Mouse (Mus musculus) thymus, adult 2 months (tissue): ENCODE data around the gene Alg1. TPM values are rescaled to one million over a fixed set of nuclear protein-coding genes. Genes with fewer than 3 reads are reported as not detected.

Source experiments
- DNase-seq: peaks from one replicate; pipeline ENCODE4 v3.0.0; 2021
- H3K27ac ChIP-seq: fragments of 200-500 bp; 2 replicates; pipeline ENCODE4 v1.5.1; 2012; ENCODE audit warnings: low read length, control low read depth; ENCODE audit not compliant: control insufficient read depth, insufficient read depth
- H3K27me3 ChIP-seq: fragments of 200-500 bp; 2 replicates; pipeline ENCODE4 v1.6.1; 2012; ENCODE audit warnings: mild to moderate bottlenecking, low read length, moderate library complexity, mixed read lengths; ENCODE audit not compliant: control insufficient read depth, insufficient read depth
- H3K36me3 ChIP-seq: fragments of 200-500 bp; 2 replicates; pipeline ENCODE4 v1.6.1; 2012; ENCODE audit warnings: mild to moderate bottlenecking, low read length, moderate library complexity; ENCODE audit not compliant: control insufficient read depth, insufficient read depth
- H3K4me1 ChIP-seq: fragments of 200-500 bp; replicated peaks from 2 replicates; pipeline ENCODE4 v1.6.1; 2012; ENCODE audit warnings: low read length; ENCODE audit not compliant: control insufficient read depth, insufficient read depth
- H3K4me3 ChIP-seq: fragments of 200-500 bp; 2 replicates; pipeline ENCODE4 v1.5.1; 2012; ENCODE audit warnings: mild to moderate bottlenecking, low read length, control low read depth, moderate library complexity; ENCODE audit not compliant: control insufficient read depth, insufficient read depth
- CTCF ChIP-seq: fragments of 200-500 bp; IDR thresholded peaks from 2 replicates; pipeline ENCODE4 v1.5.1; 2012; ENCODE audit warnings: mild to moderate bottlenecking, control low read depth, low read length, moderate library complexity, borderline replicate concordance; ENCODE audit not compliant: control insufficient read depth, poor library complexity, insufficient read depth; ENCODE audit errors: extremely low read depth
- POLR2A ChIP-seq: fragments of 200-500 bp; IDR thresholded peaks from 2 replicates; pipeline ENCODE4 v1.6.1; 2012; ENCODE audit warnings: mild to moderate bottlenecking, low read length, control low read depth, moderate library complexity; ENCODE audit not compliant: control insufficient read depth, poor library complexity, insufficient read depth; ENCODE audit errors: extremely low read depth
- WGBS: fragments of 180-500 bp; shearing (Covaris S2); methylation state at CpG from one replicate; pipeline ENCODE4 v1.1.7; 2018; 5-methylcytosine and 5-hydroxymethylcytosine counted together
- polyA plus RNA-seq: library from polyadenylated mRNA; depleted of rRNA; stranded (reverse); fragments of >200 nt; gene quantifications from 2 replicates; pipeline ENCODE4 v1.2.3, GENCODE M21; 2012

Alg1 gene
- polyA plus RNA-seq, 1 experiment, result 71.7 TPM

GRCm38 (mm10) chr16:5254346-5255025 lies 21.1 kb downstream of the Alg1 start:
- 2% methylated on average over 15 of the region's 15 CpGs for WGBS
- peak; percentile 88 for DNase-seq
- no peaks in the 10 kb centered on the region for H3K36me3 ChIP-seq
- H3K4me3 ChIP-seq, result peak overlapping the region; percentile 32
- TF ChIP-seq POLR2A (no peak), CTCF (peak; percentile 98)
- H3K27ac ChIP-seq, result peak overlapping the region; percentile 6; the same call in 1 of the 2 replicates
- H3K4me1 ChIP-seq, result peaks cover 9% of the 10 kb centered on the region
- H3K27me3 ChIP-seq, result no peaks in the 10 kb centered on the region

DNA sequence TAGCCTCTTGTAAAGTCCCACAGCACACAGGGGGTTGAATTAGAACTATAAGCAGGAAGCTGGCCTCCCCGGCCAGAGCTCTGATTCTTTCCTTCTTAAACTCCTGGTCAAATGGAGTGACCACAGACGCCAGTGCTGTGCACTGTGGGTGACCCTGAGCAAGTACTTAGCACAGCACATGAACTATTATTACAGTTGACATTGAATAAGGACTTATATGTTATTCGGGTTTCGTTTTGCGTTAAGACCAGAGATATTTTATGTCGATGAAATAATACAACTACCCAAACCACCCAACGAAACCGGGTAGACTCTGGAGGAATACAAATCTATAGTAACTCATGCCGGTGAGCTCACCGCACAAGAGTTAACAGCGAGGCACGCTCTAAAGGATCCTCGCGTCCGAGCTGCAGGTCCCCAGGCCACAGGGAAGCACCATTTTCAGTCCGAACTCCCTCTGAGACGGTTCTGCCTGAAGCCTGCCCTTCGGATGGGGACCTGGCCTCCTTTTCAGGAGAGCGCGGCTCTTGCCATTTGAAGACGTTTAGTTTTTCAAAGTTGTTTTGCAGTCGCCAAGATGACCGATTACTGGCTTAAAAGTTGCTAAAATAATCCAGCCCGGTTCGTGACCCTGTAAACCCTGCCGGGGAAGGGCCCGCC lies 21.8 kb downstream of the Alg1 start:
- Histone ChIP-seq H3K27ac (peak overlapping the region; percentile 10; the same call in 1 of the 2 replicates), H3K4me1 (peaks cover 9% of the 10 kb centered on the region), H3K4me3 (peak overlapping the region; percentile 51), H3K27me3 (no peaks in the 10 kb centered on the region), H3K36me3 (no peaks in the 10 kb centered on the region)
- whole genome bisulfite sequencing, result under 1% methylated on average over 27 of the region's 27 CpGs
- no peak for TF ChIP-seq CTCF
- TF ChIP-seq POLR2A, result no peak
- DNase-seq, result peak; percentile 30

GRCm38 (mm10) chr16:5255779-5256496 lies 22.5 kb downstream of the Alg1 start, which contains the start of gene Eef2kmt:
Gene Eef2kmt, minus strand, starts transcription at chr16:5255983.
- Histone ChIP-seq H3K27me3 (no peaks in the 10 kb centered on the region), H3K4me1 (peaks cover 9% of the 10 kb centered on the region), H3K36me3 (no peaks in the 10 kb centered on the region), H3K27ac (peak within 1 kb of the TSS; percentile 10; the same call in 1 of the 2 replicates), H3K4me3 (peak within 1 kb of the TSS; percentile 57)
- peak; percentile 69 for TF ChIP-seq POLR2A
- peak; percentile 94 for TF ChIP-seq CTCF
- 3% methylated on average over 57 of the region's 57 CpGs for WGBS
- peak; percentile 99 for DNase-seq

DNA sequence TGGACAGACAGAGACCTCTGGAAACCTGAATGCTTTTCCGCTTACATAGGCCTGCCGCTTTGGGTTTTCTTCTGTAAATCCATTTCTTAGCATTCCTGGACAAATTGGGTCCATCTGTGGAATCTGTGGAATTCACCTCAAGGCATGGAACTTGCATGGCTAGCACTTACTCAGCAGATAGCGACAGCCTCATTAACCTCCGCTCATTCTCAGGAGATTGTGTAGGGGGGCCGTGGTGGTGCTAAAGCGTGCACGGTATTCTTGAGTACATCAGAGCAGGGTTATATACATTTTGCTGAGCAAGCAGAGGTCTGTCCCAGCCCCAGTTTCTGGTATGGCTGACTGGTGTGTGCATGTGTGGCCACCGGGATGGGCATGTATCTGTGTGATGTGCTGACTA lies 29.7 kb downstream of the Alg1 start:
- H3K4me3 ChIP-seq, result no peak overlapping the region
- 98% methylated on average over 8 of the region's 8 CpGs for WGBS
- no peaks in the 10 kb centered on the region for H3K36me3 ChIP-seq
- TF ChIP-seq POLR2A (no peak), CTCF (no peak)
- no peak overlapping the region for H3K27ac ChIP-seq
- no peaks in the 10 kb centered on the region for H3K27me3 ChIP-seq
- DNase-seq, result no peak
- H3K4me1 ChIP-seq, result no peaks in the 10 kb centered on the region

DNA sequence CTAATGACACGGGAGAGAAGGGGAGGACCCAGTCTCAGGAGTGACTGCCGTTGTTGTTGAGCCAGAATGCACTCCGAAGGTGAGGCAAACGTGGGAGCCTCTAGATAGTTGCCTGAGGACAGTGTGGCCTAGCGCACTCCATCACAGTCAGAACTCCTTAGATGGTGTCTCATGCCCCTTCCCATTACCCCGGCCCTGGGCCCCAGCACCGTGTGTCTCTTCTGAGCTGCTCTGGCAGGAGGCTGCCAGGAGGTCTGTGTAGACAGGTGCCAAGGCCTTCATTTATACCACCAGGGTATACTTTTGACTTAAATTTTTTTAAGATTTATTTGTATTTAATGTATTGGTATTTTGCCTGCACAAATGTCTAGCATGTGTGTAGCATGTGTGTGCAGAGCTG lies 30.5 kb downstream of the Alg1 start:
- H3K4me1 ChIP-seq, result no peaks in the 10 kb centered on the region
- no peak overlapping the region for H3K27ac ChIP-seq
- H3K27me3 ChIP-seq, result no peaks in the 10 kb centered on the region
- H3K4me3 ChIP-seq, result no peak overlapping the region
- 94% methylated on average over 7 of the region's 7 CpGs for WGBS
- no peak for DNase-seq
- TF ChIP-seq POLR2A (no peak), CTCF (no peak)
- H3K36me3 ChIP-seq, result no peaks in the 10 kb centered on the region

DNA sequence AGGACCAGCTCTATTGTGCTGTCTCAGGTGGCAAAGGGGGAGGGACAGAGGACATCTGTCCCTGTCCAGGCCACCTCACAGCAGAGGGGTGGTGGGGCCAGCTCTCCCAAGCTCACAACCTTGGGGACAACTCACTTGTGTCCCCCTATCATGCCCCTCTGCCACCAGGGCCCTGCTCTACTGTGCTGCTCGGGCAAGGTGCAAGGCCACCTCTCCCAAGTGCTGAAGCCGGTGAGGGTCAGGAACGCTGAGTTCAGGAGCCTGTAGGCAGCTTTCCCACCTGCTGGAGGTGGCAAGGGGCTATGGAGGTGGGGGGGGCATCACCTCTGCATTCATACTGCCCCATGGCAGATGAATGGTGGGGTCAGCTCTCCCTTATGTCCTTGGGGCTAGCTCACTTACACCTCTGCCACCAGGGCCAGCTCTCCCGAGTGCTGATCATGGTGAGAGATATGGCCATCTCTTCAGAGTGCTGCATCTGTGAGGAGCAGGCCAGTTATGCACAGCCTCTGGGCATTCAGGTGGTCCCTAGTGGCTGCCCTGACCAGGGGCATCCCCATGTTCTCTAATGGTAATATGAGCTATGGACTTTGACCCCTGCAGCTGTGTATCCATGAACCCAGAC lies 38.1 kb downstream of the Alg1 start:
- DNase-seq, result no peak
- Histone ChIP-seq H3K27me3 (no peaks in the 10 kb centered on the region), H3K4me3 (no peak overlapping the region), H3K27ac (no peak overlapping the region), H3K4me1 (no peaks in the 10 kb centered on the region), H3K36me3 (no peaks in the 10 kb centered on the region)
- 96% methylated on average over 4 of the region's 4 CpGs for WGBS
- TF ChIP-seq POLR2A, result no peak
- no peak for TF ChIP-seq CTCF
